Mouse (Mus musculus) hindbrain, embryonic 15.5 days (tissue): ENCODE measurements around the gene Mul1. TPM values are rescaled to one million over a fixed set of nuclear protein-coding genes. Genes with fewer than 3 reads are reported as not detected.
A peak's percentile ranks its signal among the peaks of the same experiment; 100 is the strongest.

Experiments
- ATAC-seq: fragments of 200-750 bp; cut with Nextera tagmentation; 2 replicates; pipeline ENCODE4 v1.8.0; 2017; ENCODE audit warnings: low read depth, moderate number of reproducible peaks, moderate TSS enrichment; ENCODE audit not compliant: low FRiP score
- H3K27ac ChIP-seq: fragments of 300-500 bp; sonication (generic); replicated peaks from 2 replicates; pipeline ENCODE4 v1.5.1; 2015; ENCODE audit warnings: mild to moderate bottlenecking, inconsistent platforms
- H3K27me3 ChIP-seq: fragments of 300-500 bp; sonication (generic); 2 replicates; pipeline ENCODE4 v1.6.1; 2015; ENCODE audit warnings: control low read depth, inconsistent platforms
- H3K36me3 ChIP-seq: fragments of 300-500 bp; sonication (generic); 2 replicates; pipeline ENCODE4 v1.6.1; 2015; ENCODE audit warnings: control low read depth, inconsistent platforms
- H3K4me1 ChIP-seq: fragments of 300-500 bp; sonication (generic); replicated peaks from 2 replicates; pipeline ENCODE4 v1.6.1; 2015; ENCODE audit warnings: control low read depth, inconsistent platforms
- H3K4me2 ChIP-seq: fragments of 300-500 bp; sonication (generic); 2 replicates; pipeline ENCODE4 v1.6.1; 2015; ENCODE audit warnings: moderate library complexity, mild to moderate bottlenecking, inconsistent platforms
- H3K4me3 ChIP-seq: fragments of 300-500 bp; sonication (generic); 2 replicates; pipeline ENCODE4 v1.5.1; 2015; ENCODE audit warnings: mild to moderate bottlenecking, inconsistent platforms
- H3K9ac ChIP-seq: fragments of 300-500 bp; sonication (generic); 2 replicates; pipeline ENCODE4 v1.6.1; 2015; ENCODE audit warnings: inconsistent platforms
- H3K9me3 ChIP-seq: fragments of 300-500 bp; sonication (generic); 2 replicates; pipeline ENCODE4 v1.6.1; 2016; ENCODE audit warnings: control low read depth, inconsistent platforms
- WGBS: fragments of 180-500 bp; shearing (Covaris S2); methylation state at CpG from one replicate; pipeline ENCODE4 v1.1.7; 2015; 5-methylcytosine and 5-hydroxymethylcytosine counted together
- polyA plus RNA-seq: library from polyadenylated mRNA; unstranded; fragments of >200 nt; fragmentation: Nextera tagmentation; extraction: Ambion mirVana; gene quantifications from 2 replicates; pipeline ENCODE4 v1.2.1, GENCODE M21; 2015

Mul1 gene
- 17.6 and 19.2 TPM in 2 replicates for polyA plus RNA-seq

DNA sequence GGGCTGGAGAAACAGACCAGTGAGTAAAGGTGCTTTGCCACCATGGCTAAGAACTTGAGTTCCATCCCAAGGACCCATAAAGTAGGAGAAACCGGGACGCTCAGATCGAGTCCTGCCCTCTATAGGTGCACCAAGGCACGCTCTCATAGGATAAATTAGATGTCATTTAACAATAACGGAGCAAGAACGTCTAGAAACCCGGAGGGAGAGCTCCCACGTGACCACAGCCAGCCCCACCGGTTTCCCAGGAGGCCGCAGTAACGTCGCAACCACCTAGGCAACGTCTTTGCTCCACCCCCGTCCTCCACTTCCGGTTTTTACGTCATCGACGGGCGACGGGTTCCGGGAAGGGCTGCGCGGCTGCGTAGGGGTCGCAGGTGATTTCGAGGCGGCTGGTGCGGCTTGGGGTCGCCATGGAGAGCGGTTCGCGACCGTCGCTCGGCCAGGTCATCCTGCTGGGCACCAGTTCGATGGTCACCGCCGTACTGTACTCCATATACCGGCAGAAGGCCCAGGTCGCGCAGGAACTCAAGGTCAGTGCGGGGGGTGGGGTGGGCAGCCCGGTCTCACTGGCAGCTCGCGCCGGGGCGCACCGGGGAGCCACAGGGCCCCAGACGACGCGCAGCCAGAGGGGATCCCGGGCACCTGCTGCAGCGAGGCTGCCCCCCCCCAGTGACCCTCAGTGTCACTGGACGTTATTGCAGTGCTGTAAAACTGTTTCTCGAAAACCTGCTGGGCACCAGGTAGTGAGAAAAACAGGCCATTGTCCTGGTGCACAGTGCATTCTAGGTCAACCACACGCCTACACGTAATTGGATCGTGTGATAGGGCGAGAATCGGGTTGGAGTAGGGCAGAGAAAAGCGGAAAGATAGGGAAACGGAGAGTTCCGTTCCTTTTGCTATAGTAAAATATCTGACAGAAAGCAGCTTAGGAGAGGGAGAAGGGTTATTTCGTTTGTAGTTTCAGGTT lies at the start of gene Mul1:
Gene Mul1, plus strand, starts transcription at position 325 of the 970 bp plus-strand sequence.
- 1% methylated on average over 64 of the region's 64 CpGs for WGBS
- peak; percentile 93 for ATAC-seq
- H3K36me3 ChIP-seq, result peaks cover 28% of the 10 kb centered on the region
- H3K27ac ChIP-seq, result peak within 1 kb of the TSS; percentile 85
- no peaks in the 10 kb centered on the region for H3K27me3 ChIP-seq
- H3K9ac ChIP-seq, result peak within 1 kb of the TSS; percentile 91
- peaks cover 19% of the 10 kb centered on the region for H3K4me1 ChIP-seq
- peak within 1 kb of the TSS; percentile 98 for H3K4me3 ChIP-seq
- H3K4me2 ChIP-seq, result peak within 1 kb of the TSS; percentile 92
- no peaks in the 10 kb centered on the region for H3K9me3 ChIP-seq

DNA sequence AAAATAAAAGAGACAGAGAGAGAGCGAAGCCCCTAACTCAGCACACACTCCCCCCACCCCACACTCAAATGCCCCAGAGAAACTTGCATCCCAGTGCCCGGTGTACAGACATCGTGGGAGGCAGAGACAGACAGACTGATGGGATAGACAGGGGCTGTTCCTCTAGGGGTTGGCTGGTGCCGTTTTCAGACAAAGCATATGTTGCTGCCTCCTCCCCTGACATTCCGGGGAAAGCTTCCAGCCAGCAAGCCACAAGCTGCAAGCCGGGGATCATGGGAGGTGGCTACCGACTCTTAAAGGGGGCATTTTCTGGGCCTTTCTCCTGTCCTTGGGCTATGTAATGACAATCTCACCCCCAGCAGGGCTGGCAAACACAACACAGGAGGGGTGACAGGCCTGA lies 40.8 kb upstream of the Mul1 start:
- Histone ChIP-seq H3K36me3 (no peaks in the 10 kb centered on the region), H3K27me3 (peaks cover 73% of the 10 kb centered on the region), H3K4me2 (peak overlapping the region; percentile 94), H3K4me3 (peak overlapping the region; percentile 57), H3K27ac (no peak overlapping the region), H3K9me3 (no peaks in the 10 kb centered on the region), H3K4me1 (peaks cover 36% of the 10 kb centered on the region), H3K9ac (no peak overlapping the region)
- 66% methylated on average over 7 of the region's 7 CpGs for WGBS
- no peak for ATAC-seq

DNA sequence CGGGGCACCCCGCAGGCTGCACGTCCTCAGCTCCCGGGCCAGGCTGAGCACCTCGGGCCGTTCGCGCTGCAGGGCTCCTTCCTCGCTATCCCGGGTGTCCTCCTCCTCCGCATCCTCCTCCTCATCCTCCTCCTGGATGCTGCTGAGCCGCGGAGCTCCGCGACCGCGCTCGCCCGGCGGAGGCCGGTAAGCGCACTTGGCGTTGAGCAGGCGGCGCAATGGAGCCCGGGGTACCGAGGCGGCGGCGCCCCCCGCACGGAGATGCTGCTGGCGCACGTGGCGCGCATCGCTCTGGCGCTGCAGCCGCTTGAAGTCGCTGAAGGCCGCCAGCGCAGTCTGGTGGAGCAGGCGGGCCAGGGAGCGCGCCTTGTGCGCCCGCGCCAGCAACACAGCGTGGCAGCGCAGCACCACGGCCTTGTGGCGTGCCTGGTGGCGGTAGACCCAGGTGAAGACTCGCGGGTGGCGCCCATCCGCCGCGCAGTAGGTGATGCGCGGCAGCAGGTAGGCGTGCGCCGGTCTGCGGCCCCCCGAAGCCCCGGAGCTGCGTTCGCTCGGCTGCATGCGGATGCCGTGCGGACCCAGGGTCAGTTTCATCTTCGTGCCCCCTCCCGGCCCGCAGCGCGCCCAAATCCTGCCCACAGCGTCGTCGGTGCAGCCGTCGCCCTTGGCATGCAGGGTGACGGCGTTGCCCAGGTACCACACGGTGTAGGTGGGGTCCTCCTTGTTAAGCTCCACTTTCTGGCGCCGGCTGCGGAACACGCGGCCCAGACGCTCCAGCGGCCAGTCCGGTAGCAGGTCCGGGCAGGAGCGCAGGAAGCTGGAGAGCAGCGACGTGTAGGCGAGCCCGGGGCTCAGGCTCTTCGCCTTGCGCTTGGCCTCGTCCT lies 39.1 kb upstream of the Mul1 start:
- Histone ChIP-seq H3K9ac (peak overlapping the region; percentile 60), H3K4me3 (peak overlapping the region; percentile 57), H3K4me2 (peak overlapping the region; percentile 94), H3K27me3 (peaks cover 82% of the 10 kb centered on the region), H3K4me1 (peaks cover 36% of the 10 kb centered on the region), H3K27ac (peak overlapping the region; percentile 50), H3K36me3 (no peaks in the 10 kb centered on the region), H3K9me3 (no peaks in the 10 kb centered on the region)
- ATAC-seq, result peak; percentile 49; the same call in 1 of the 2 replicates
- WGBS, result under 1% methylated on average over 100 of the region's 103 CpGs

DNA sequence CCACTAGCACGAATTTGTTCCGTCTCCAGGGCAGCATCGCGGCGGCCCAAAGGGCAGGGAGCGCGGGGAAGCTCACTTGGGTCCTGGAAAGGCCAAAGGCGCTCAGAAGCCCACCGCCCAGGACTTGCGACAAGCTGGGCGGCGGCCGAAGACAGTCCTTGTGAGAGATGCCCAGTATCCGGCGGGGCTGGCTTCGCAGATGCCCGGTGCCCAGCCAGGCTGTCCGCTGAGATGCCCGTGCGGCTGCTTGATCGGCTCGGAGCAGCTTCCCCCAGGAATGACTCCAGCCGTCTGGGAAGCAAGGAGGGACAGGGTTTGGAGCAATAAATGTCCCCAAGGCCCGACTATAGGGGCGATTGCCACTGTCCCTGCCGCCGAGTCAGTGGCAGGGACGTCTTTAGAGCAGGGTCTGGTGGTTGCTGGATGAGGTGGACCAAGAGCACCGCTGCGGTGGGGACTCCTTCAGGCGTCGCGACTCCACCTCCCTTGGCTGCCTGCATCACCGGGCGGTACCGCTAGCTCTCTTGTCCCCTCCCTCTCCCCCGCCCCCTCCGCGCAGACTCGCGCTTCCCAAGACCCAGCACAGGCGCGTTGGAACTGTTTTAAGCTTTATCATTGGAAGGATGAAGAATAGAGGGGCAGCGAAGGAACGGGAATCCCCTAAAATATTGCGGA lies 38.4 kb upstream of the Mul1 start, which contains the start of gene Fam43b:
Gene Fam43b, minus strand, starts transcription at position 558 of the 675 bp plus-strand sequence.
- peak within 1 kb of the TSS; percentile 57 for H3K4me3 ChIP-seq
- WGBS, result under 1% methylated on average over 46 of the region's 46 CpGs
- peaks cover 87% of the 10 kb centered on the region for H3K27me3 ChIP-seq
- no peaks in the 10 kb centered on the region for H3K9me3 ChIP-seq
- H3K36me3 ChIP-seq, result no peaks in the 10 kb centered on the region
- peaks cover 36% of the 10 kb centered on the region for H3K4me1 ChIP-seq
- peak within 1 kb of the TSS; percentile 94 for H3K4me2 ChIP-seq
- peak within 1 kb of the TSS; percentile 50 for H3K27ac ChIP-seq
- H3K9ac ChIP-seq, result peak within 1 kb of the TSS; percentile 60
- peak; percentile 85 for ATAC-seq

DNA sequence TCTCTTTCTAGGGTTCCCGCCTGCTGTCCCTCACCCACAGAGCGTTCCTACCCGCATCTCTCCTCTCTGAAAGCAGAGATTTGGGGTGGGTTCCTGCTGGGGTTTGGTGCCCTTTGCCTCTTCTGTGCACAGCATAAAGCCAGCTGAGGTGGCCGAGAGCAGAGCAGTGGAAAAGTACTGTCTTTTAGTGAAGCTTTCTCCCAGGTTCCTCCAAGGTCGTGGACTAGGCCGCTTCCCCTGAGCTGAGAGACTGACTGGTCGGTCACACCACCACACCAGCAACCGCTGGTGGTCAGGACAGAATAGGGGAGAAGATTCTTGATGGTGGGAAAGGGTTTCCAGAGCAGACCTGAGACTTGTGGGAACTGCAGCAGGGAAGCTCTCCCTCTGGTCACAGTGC lies 37.8 kb upstream of the Mul1 start:
- peak overlapping the region; percentile 57 for H3K4me3 ChIP-seq
- 4% methylated on average over 8 of the region's 8 CpGs for WGBS
- H3K27me3 ChIP-seq, result peaks cover 82% of the 10 kb centered on the region
- no peak overlapping the region for H3K27ac ChIP-seq
- no peaks in the 10 kb centered on the region for H3K36me3 ChIP-seq
- H3K4me2 ChIP-seq, result peak overlapping the region; percentile 94
- H3K4me1 ChIP-seq, result peaks cover 36% of the 10 kb centered on the region
- no peak for ATAC-seq
- peak overlapping the region; percentile 60 for H3K9ac ChIP-seq
- no peaks in the 10 kb centered on the region for H3K9me3 ChIP-seq

DNA sequence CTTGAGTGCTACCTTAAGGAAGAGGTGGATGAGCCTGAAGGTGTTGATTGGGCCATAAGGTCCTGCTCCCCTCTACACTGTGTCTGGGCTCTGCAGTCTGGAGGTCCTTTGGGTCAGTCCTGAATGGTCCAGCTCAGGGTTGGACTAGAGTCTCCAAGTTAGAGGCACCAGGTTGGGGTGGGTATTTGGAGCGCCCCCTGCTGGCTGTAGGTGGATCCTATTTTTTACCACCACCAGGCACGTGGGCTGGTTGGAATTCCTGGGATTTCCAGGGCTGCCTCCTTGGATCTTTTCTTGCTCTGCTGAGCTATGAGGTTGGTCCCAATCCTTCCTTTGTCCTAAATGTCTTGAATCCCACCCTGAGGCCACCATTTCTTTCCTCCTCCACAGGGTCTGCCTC lies 29.7 kb upstream of the Mul1 start:
- WGBS, result 5% methylated on average over 2 of the region's 2 CpGs

DNA sequence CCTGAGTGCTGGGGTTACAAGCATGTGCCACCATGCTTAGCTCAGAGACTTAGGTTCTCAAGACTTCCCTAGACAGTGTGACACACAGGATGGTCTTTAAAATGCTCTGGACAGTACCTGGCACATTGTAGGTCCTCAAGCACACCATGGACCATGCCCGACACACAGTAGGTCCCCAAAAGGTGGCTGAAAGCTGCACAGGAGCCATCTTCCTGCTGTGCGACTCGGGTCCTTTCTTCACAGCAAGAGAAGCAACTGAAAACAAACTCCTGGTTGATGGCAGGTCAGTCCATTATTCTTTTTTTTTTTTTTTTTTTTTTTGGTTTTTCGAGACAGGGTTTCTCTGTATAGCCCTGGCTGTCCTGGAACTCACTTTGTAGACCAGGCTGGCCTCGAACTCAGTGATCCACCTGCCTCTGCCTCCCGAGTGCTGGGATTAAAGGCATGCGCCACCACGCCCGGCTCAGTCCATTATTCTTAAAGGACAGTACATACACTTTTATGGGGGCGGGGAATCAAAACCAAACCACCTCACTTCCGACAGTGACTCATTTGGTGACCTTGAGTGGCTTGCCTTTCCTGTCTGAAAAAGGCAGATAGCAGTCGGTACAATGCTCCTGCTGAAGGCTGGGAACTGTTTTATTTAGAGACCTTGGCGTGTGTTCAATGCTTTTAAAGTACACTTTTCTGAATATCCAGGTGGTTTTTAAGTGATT lies 26.8 kb upstream of the Mul1 start:
- 87% methylated on average over 12 of the region's 13 CpGs for WGBS
- no peak overlapping the region for H3K4me2 ChIP-seq
- H3K4me3 ChIP-seq, result no peak overlapping the region
- no peaks in the 10 kb centered on the region for H3K4me1 ChIP-seq
- H3K27ac ChIP-seq, result no peak overlapping the region
- H3K9ac ChIP-seq, result no peak overlapping the region
- no peaks in the 10 kb centered on the region for H3K36me3 ChIP-seq
- no peaks in the 10 kb centered on the region for H3K9me3 ChIP-seq
- ATAC-seq, result no peak
- H3K27me3 ChIP-seq, result 0 out of 2 replicates have a peak, but pooled peaks cover 10% of the 10 kb centered on the region

More for the DNA sequence above, 29.7 kb upstream of the Mul1 start:
- Histone ChIP-seq H3K4me3 (no peak overlapping the region), H3K36me3 (no peaks in the 10 kb centered on the region), H3K27me3 (peaks cover 13% of the 10 kb centered on the region), H3K9me3 (no peaks in the 10 kb centered on the region), H3K9ac (no peak overlapping the region), H3K4me2 (no peak overlapping the region), H3K4me1 (no peaks in the 10 kb centered on the region), H3K27ac (no peak overlapping the region)
- ATAC-seq, result no peak

DNA sequence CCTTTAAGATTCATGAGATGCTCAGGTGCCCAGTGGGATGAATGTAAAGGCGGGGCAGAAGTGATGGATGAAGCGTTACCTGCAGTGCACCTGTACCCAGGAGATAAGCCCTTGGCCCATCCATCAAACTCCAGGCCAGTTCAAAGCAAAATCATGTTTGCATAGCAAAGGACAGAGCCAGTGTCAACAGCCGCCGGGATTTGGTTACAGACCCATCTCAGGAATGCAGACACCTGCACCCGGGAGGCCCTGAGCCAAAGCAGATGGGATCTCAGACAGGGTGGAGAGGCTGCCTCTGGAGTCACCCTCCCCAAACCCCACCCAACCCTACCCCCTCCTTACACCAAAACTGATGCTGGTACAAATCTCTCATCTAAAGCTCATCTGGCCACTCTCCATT lies 23.5 kb upstream of the Mul1 start:
- 0 out of 2 replicates have a peak, but pooled peaks cover 10% of the 10 kb centered on the region for H3K27me3 ChIP-seq
- H3K9ac ChIP-seq, result no peak overlapping the region
- H3K4me2 ChIP-seq, result no peak overlapping the region
- H3K4me3 ChIP-seq, result no peak overlapping the region
- H3K9me3 ChIP-seq, result no peaks in the 10 kb centered on the region
- H3K36me3 ChIP-seq, result no peaks in the 10 kb centered on the region
- H3K4me1 ChIP-seq, result peaks cover 11% of the 10 kb centered on the region
- WGBS, result 18% methylated on average over 5 of the region's 5 CpGs
- no peak overlapping the region for H3K27ac ChIP-seq
- ATAC-seq, result no peak; the same call in 1 of the 2 replicates

DNA sequence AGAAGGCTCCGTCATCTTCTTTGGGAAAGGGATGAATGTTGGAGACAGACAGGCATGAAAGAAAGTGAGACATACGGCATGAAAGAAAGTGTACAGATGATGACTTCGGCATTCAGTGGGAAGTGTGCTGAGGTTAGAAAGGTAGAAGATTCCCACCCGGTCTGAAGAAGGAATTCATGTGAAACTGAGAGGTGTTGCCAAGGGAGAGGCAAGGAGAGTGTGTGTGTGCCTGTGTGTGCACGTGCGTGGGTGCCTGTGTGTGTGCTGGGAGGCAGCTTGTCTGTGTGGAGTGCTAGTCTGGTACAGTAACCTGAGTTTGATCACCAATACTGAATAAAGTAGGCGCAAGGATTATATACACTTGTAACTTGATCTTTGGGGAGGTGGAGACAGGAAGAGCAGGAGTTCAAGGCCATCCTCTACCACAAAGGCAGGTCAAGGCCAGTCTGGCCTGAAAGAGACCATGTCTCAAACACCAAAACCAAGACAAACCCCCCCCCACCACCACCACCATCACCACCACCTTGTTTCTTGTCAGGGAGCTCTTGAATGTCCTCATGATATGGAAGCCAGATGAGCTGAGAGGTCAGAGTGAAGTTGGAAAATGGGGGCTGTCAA lies 22.9 kb upstream of the Mul1 start:
- H3K9me3 ChIP-seq, result no peaks in the 10 kb centered on the region
- H3K36me3 ChIP-seq, result no peaks in the 10 kb centered on the region
- peaks cover 11% of the 10 kb centered on the region for H3K4me1 ChIP-seq
- no peak overlapping the region for H3K4me3 ChIP-seq
- ATAC-seq, result no peak
- WGBS, result 53% methylated on average over 7 of the region's 7 CpGs
- H3K27me3 ChIP-seq, result 0 out of 2 replicates have a peak, but pooled peaks cover 10% of the 10 kb centered on the region
- H3K27ac ChIP-seq, result no peak overlapping the region
- H3K4me2 ChIP-seq, result no peak overlapping the region
- H3K9ac ChIP-seq, result no peak overlapping the region

DNA sequence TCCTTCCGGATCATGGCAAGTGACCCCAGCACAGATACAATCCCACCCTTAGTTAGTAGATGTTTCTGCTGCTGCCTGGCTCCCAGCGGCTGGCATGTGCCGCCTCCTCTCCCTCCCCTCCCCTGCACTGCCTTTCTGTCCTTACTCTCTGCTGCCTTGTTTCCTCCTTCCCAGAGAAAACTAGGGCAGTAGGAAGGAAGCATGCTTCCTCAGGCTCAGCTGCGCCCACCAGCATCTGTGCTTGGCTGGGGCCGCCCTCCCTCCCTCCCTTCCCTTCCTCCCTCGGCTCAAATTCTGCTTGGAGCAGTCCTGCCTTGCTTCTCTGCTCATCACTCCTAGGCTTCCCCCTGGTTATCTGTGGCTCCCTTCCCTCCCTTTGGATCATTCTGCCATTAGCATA lies 19.7 kb upstream of the Mul1 start:
- H3K4me2 ChIP-seq, result 0 out of 2 replicates have a peak overlapping the region, but pooled peaks have one; percentile 15

More for the DNA sequence above, 19.7 kb upstream of the Mul1 start:
- 19% methylated on average over 5 of the region's 6 CpGs for WGBS
- ATAC-seq, result peak; percentile 45; the same call in 1 of the 2 replicates
- Histone ChIP-seq H3K27ac (peak overlapping the region; percentile 75), H3K9ac (no peak overlapping the region), H3K4me1 (peaks cover 22% of the 10 kb centered on the region), H3K9me3 (no peaks in the 10 kb centered on the region), H3K27me3 (0 out of 2 replicates have a peak, but pooled peaks cover 6% of the 10 kb centered on the region), H3K36me3 (no peaks in the 10 kb centered on the region), H3K4me3 (no peak overlapping the region)
